Mouse (Mus musculus): ENCODE results near the gene Gle1. TPM values are rescaled to one million over a fixed set of nuclear protein-coding genes. Genes with fewer than 3 reads are reported as not detected.

Gle1 gene
- polyA plus RNA-seq, 1 experiment from 2014 or later: 77.8 TPM

- peak overlapping the region; percentile 93 for H3K27ac ChIP-seq (replicated peaks)
- peak overlapping the region; percentile 96 for H3K4me3 ChIP-seq
- H3K27me3 ChIP-seq: no peaks in the 10 kb centered on the region
- no peaks in the 10 kb centered on the region for H3K9me3 ChIP-seq
- H3K4me1 ChIP-seq: peaks cover 44% of the 10 kb centered on the region
- 1% methylated on average over 41 of the region's 41 CpGs for WGBS
- peaks cover 19% of the 10 kb centered on the region for H3K36me3 ChIP-seq
- H3K9ac ChIP-seq (replicated peaks): peak overlapping the region; percentile 96
- peak; percentile 23 for ATAC-seq (ENCODE audit: low FRiP score, low read depth)
- H3K4me2 ChIP-seq (replicated peaks): peak overlapping the region; percentile 66
Observed at GRCm38 (mm10) chr2:29965906-29966305, 30.7 kb downstream of the Gle1 start.

GRCm38 (mm10) chr2:29966826-29967225 is 31.6 kb downstream of the Gle1 start:
- Histone ChIP-seq H3K27me3 (no peaks in the 10 kb centered on the region), H3K27ac (replicated peaks) (no peak overlapping the region), H3K4me3 (peak overlapping the region; percentile 96), H3K4me2 (replicated peaks) (peak overlapping the region; percentile 66), H3K4me1 (peaks cover 44% of the 10 kb centered on the region), H3K9me3 (no peaks in the 10 kb centered on the region), H3K9ac (replicated peaks) (peak overlapping the region; percentile 96), H3K36me3 (peaks cover 19% of the 10 kb centered on the region)
- 69% methylated on average over 2 of the region's 2 CpGs for WGBS
- no peak for ATAC-seq (ENCODE audit: low FRiP score, low read depth)

- ATAC-seq (ENCODE audit: low FRiP score, low read depth): no peak
- H3K27me3 ChIP-seq: no peaks in the 10 kb centered on the region
- H3K36me3 ChIP-seq: peaks cover 19% of the 10 kb centered on the region
- WGBS: 60% methylated on average over 5 of the region's 5 CpGs
- no peaks in the 10 kb centered on the region for H3K9me3 ChIP-seq
- H3K4me2 ChIP-seq (replicated peaks): peak overlapping the region; percentile 66
- H3K27ac ChIP-seq (replicated peaks): no peak overlapping the region
- peak overlapping the region; percentile 96; the same call in 1 of the 2 replicates for H3K4me3 ChIP-seq
- peaks cover 44% of the 10 kb centered on the region for H3K4me1 ChIP-seq
- peak overlapping the region; percentile 43 for H3K9ac ChIP-seq (replicated peaks)
Observed at GRCm38 (mm10) chr2:29967768-29968167, 32.5 kb downstream of the Gle1 start.

- ATAC-seq (ENCODE audit: low FRiP score, low read depth): no peak
- WGBS: 85% methylated on average over 5 of the region's 5 CpGs
- Histone ChIP-seq H3K36me3 (peaks cover 19% of the 10 kb centered on the region), H3K4me1 (peaks cover 47% of the 10 kb centered on the region), H3K27me3 (no peaks in the 10 kb centered on the region), H3K4me3 (no peak overlapping the region), H3K9me3 (no peaks in the 10 kb centered on the region), H3K9ac (replicated peaks) (no peak overlapping the region; the same call in 1 of the 2 replicates), H3K27ac (replicated peaks) (no peak overlapping the region), H3K4me2 (replicated peaks) (no peak overlapping the region)
Observed at GRCm38 (mm10) chr2:29968638-29969037, 33.4 kb downstream of the Gle1 start.

GRCm38 (mm10) chr2:29971838-29972635 is 36.8 kb downstream of the Gle1 start:
- WGBS: 87% methylated on average over 9 of the region's 9 CpGs
- peaks cover 27% of the 10 kb centered on the region for H3K4me1 ChIP-seq
- no peaks in the 10 kb centered on the region for H3K27me3 ChIP-seq

GRCm38 (mm10) chr2:29973525-29973924 is 38.3 kb downstream of the Gle1 start:
- Histone ChIP-seq H3K4me2 (replicated peaks) (no peak overlapping the region), H3K4me1 (peaks cover 15% of the 10 kb centered on the region), H3K27ac (replicated peaks) (no peak overlapping the region), H3K36me3 (peaks cover 36% of the 10 kb centered on the region), H3K9me3 (no peaks in the 10 kb centered on the region), H3K4me3 (no peak overlapping the region), H3K9ac (replicated peaks) (no peak overlapping the region), H3K27me3 (no peaks in the 10 kb centered on the region)
- no peak for ATAC-seq (ENCODE audit: low FRiP score, low read depth)
- 11% methylated on average over 2 of the region's 2 CpGs for WGBS

More at GRCm38 (mm10) chr2:29971838-29972635, 36.8 kb downstream of the Gle1 start:
- Histone ChIP-seq H3K36me3 (peaks cover 33% of the 10 kb centered on the region), H3K4me3 (no peak overlapping the region), H3K27ac (replicated peaks) (no peak overlapping the region), H3K4me2 (replicated peaks) (no peak overlapping the region), H3K9me3 (no peaks in the 10 kb centered on the region), H3K9ac (replicated peaks) (no peak overlapping the region)
- no peak for ATAC-seq (ENCODE audit: low FRiP score, low read depth)

GRCm38 (mm10) chr2:29977307-29977706 is 42.1 kb downstream of the Gle1 start:
- H3K27ac ChIP-seq (replicated peaks): no peak overlapping the region
- H3K4me3 ChIP-seq: no peak overlapping the region
- H3K9me3 ChIP-seq: no peaks in the 10 kb centered on the region
- no peaks in the 10 kb centered on the region for H3K27me3 ChIP-seq
- H3K9ac ChIP-seq (replicated peaks): no peak overlapping the region
- H3K4me2 ChIP-seq (replicated peaks): no peak overlapping the region
- peaks cover 4% of the 10 kb centered on the region; the same call in 1 of the 2 replicates for H3K4me1 ChIP-seq
- H3K36me3 ChIP-seq: peaks cover 54% of the 10 kb centered on the region
- no peak for ATAC-seq (ENCODE audit: low FRiP score, low read depth)

- no peak for ATAC-seq (ENCODE audit: low FRiP score, low read depth)
- no peak overlapping the region for H3K4me2 ChIP-seq (replicated peaks)
- H3K36me3 ChIP-seq: peaks cover 81% of the 10 kb centered on the region
- H3K4me1 ChIP-seq: no peaks in the 10 kb centered on the region
- no peak overlapping the region for H3K9ac ChIP-seq (replicated peaks)
- H3K27ac ChIP-seq (replicated peaks): no peak overlapping the region
- WGBS: 100% methylated on average over 1 of the region's 1 CpGs
- H3K27me3 ChIP-seq: no peaks in the 10 kb centered on the region
- H3K4me3 ChIP-seq: no peak overlapping the region
- no peaks in the 10 kb centered on the region for H3K9me3 ChIP-seq
Observed at GRCm38 (mm10) chr2:29980661-29981060, 45.4 kb downstream of the Gle1 start.

GRCm38 (mm10) chr2:29991962-29992361 is 56.7 kb downstream of the Gle1 start:
- H3K27me3 ChIP-seq: no peaks in the 10 kb centered on the region
- no peak overlapping the region for H3K27ac ChIP-seq (replicated peaks)
- no peak overlapping the region for H3K4me2 ChIP-seq (replicated peaks)
- H3K9me3 ChIP-seq: no peaks in the 10 kb centered on the region
- no peak overlapping the region for H3K9ac ChIP-seq (replicated peaks)
- WGBS: 69% methylated on average over 2 of the region's 2 CpGs
- no peaks in the 10 kb centered on the region for H3K4me1 ChIP-seq
- H3K4me3 ChIP-seq: no peak overlapping the region
- peaks cover 99% of the 10 kb centered on the region for H3K36me3 ChIP-seq
- ATAC-seq (ENCODE audit: low FRiP score, low read depth): no peak

GRCm38 (mm10) chr2:30009101-30009500 is 73.9 kb downstream of the Gle1 start:
- no peak for ATAC-seq (ENCODE audit: low FRiP score, low read depth)
- H3K9ac ChIP-seq (replicated peaks): no peak overlapping the region
- peaks cover 98% of the 10 kb centered on the region for H3K36me3 ChIP-seq
- 81% methylated on average over 1 of the region's 1 CpGs for WGBS
- H3K27me3 ChIP-seq: no peaks in the 10 kb centered on the region
- H3K4me3 ChIP-seq: no peak overlapping the region
- H3K9me3 ChIP-seq: no peaks in the 10 kb centered on the region
- no peaks in the 10 kb centered on the region for H3K4me1 ChIP-seq
- H3K27ac ChIP-seq (replicated peaks): no peak overlapping the region
- no peak overlapping the region for H3K4me2 ChIP-seq (replicated peaks)
